Mouse (Mus musculus) liver, postnatal 0 days (tissue): Measurements from ENCODE around the gene Acaa1a.

Experiments
- CTCF ChIP-seq: sonication (generic); IDR thresholded peaks from 2 replicates; pipeline ENCODE4 v1.5.1; 2016; ENCODE audit warnings: antibody characterized with exemption, low read depth
- EP300 ChIP-seq: IDR thresholded peaks from 2 replicates; pipeline ENCODE4 v1.6.1; 2016; ENCODE audit warnings: antibody characterized with exemption, low read depth, mild to moderate bottlenecking

DNA sequence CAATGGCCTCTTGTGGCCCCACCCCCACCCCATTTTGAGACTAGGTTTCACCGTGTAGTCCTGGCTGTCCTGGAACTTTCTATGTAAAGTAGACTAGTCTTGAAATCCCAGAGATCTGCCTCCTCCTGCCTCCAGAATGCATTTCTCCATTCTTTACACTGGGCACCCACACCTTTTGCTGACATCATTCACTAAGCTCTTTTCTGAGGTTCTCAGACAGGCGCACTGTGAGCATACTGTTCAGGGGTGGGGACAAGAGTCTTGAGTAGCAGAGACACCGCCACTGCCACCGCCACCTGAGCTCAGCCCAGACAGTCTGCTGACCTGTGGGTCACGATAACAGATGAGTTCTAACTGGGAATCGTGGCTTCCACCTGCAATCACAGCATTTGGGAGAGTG lies 16.5 kb downstream of the Acaa1a start:
- TF ChIP-seq EP300, result no peak
- TF ChIP-seq CTCF, result no peak
